Mouse (Mus musculus) right cerebral cortex, postnatal 14 days (tissue): ENCODE results near the gene Creg1.
"Not testable (repeated sequence)": the region's sequence is repeated elsewhere in the genome, so short reads cannot be mapped to it uniquely, and the experiment has no call there.

Experiments used
- DNase-seq: peaks from one replicate; pipeline ENCODE4 v3.0.0; 2022

Creg1 gene

GRCm38 (mm10) chr1:165754205-165754604 is 9.3 kb upstream of the Creg1 start:
- no peak for DNase-seq

- DNase-seq, result no peak
Observed at GRCm38 (mm10) chr1:165755194-165755593, 8.4 kb upstream of the Creg1 start.

- no peak for DNase-seq
Observed at GRCm38 (mm10) chr1:165761522-165762305, 1.8 kb upstream of the Creg1 start.

GRCm38 (mm10) chr1:165762498-165762897 is 1.0 kb upstream of the Creg1 start:
- DNase-seq, result not testable (repeated sequence)

GRCm38 (mm10) chr1:165762914-165763634 is 472 bp upstream of the Creg1 start:
- no peak for DNase-seq

GRCm38 (mm10) chr1:165764571-165764970 is 1.0 kb downstream of the Creg1 start:
- DNase-seq, result no peak

GRCm38 (mm10) chr1:165765041-165765440 is 1.5 kb downstream of the Creg1 start:
- no peak for DNase-seq

- no peak for DNase-seq
Observed at GRCm38 (mm10) chr1:165765651-165766294, 2.2 kb downstream of the Creg1 start.

- DNase-seq, result no peak
Observed at GRCm38 (mm10) chr1:165766295-165766890, 2.8 kb downstream of the Creg1 start.

- DNase-seq, result no peak
Observed at GRCm38 (mm10) chr1:165768894-165769512, 5.5 kb downstream of the Creg1 start.

GRCm38 (mm10) chr1:165770181-165770759 is 6.7 kb downstream of the Creg1 start:
- no peak for DNase-seq

GRCm38 (mm10) chr1:165771491-165771897 is 7.9 kb downstream of the Creg1 start:
- DNase-seq, result peak; percentile 70

- no peak for DNase-seq
Observed at GRCm38 (mm10) chr1:165771998-165772397, 8.5 kb downstream of the Creg1 start.

- no peak for DNase-seq
Observed at GRCm38 (mm10) chr1:165775518-165776294, 12.2 kb downstream of the Creg1 start.

GRCm38 (mm10) chr1:165779954-165780585 is 16.5 kb downstream of the Creg1 start:
- DNase-seq, result no peak

GRCm38 (mm10) chr1:165780586-165781111 is 17.1 kb downstream of the Creg1 start:
- no peak for DNase-seq

- no peak for DNase-seq
Observed at GRCm38 (mm10) chr1:165781426-165781825, 17.9 kb downstream of the Creg1 start.

- DNase-seq, result no peak
Observed at GRCm38 (mm10) chr1:165781911-165782310, 18.4 kb downstream of the Creg1 start.

- DNase-seq, result no peak
Observed at GRCm38 (mm10) chr1:165786296-165786695, 22.8 kb downstream of the Creg1 start.

- no peak for DNase-seq
Observed at GRCm38 (mm10) chr1:165788511-165788910, 25.0 kb downstream of the Creg1 start, which contains the start of gene Cd247. Gene Cd247 (plus strand): TSS chr1:165788681.
